Mouse (Mus musculus): ENCODE measurements around the gene Wnt8b.

- no peak for TF ChIP-seq GATA1 (IDR thresholded peaks at IDR 0.05; ENCODE audit: low read length)
- no peak for TF ChIP-seq TAL1 (IDR thresholded peaks at IDR 0.05; ENCODE audit: low read length)
Measured at GRCm38 (mm10) chr19:44517996-44518768, 24.9 kb downstream of the Wnt8b start.
